Mouse (Mus musculus): ENCODE data around the gene Ppp2r2d. TPM values are rescaled to one million over a fixed set of nuclear protein-coding genes. Genes with fewer than 3 reads are reported as not detected.

Gene Ppp2r2d
- total and polyA plus RNA-seq, 2 experiments from 2014 or later = 99.4 to 115 TPM

DNA sequence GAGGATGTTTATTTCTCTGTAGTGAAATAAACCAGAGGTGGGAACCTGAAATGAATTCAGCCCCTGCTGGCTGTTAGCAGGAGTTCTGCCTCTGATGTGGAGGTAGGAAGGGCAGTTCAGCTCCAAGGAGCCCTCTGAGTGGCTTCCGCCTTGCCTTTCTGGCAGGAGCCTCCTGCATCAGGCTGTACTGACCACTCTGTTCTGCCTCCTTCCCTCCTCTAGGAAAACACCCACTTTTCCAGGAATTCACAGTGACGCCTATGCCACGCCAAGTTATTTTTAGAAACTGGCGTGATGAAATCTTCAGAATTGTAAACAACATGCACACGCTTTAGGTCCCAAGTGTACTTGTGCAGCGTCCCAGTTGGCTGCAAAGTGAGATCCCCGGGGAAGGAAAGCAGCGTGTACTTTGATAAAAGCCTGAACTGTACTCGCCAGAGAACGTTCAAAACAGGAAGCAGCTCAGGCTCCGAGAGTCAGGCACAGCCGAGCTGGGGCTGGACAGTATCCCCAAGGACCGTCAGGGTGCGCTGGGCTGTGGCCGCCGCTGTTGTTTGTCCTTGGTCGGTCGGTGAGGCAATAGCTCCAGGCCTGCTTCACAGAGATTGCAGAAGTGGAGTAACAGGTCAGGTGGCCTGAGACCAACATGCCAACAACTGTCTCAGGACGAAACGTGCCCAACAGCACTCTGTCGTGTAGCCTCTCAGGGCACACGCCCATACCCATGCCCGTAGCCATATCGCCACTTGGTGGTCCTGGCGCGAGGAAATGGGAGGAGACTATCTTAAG is 73.5 kb downstream of the Ppp2r2d start:
- Histone ChIP-seq H3K4me1 (ENCODE audit: insufficient read depth) (0 out of 2 replicates have a peak, but pooled peaks cover 4% of the 10 kb centered on the region), H3K27me3 (ENCODE audit: insufficient read depth, low read length) (no peaks in the 10 kb centered on the region), H3K4me3 (ENCODE audit: low read depth, low read length) (peak overlapping the region; percentile 17), H3K27ac (ENCODE audit: low read depth, low read length) (0 out of 2 replicates have a peak overlapping the region, but pooled peaks have one; percentile 22), H3K9ac (no peak overlapping the region), H3K9me3 (ENCODE audit: low read length) (no peaks in the 10 kb centered on the region), H3K4me2 (ENCODE audit: low read depth) (peak overlapping the region; percentile 50), H3K36me3 (ENCODE audit: insufficient read depth) (no peaks in the 10 kb centered on the region)
- peak; percentile 30 for TF ChIP-seq CTCF (IDR thresholded peaks at IDR 0.05; ENCODE audit: low read depth)
- WGBS = 3% methylated on average over 26 of the region's 26 CpGs
- DNase-seq (peak; percentile 64), ATAC-seq (peak; percentile 32; the same call in 1 of the 2 replicates)

GRCm38 (mm10) chr7:138921611-138922010 is 75.7 kb downstream of the Ppp2r2d start:
- no peak for TF ChIP-seq CTCF (IDR thresholded peaks at IDR 0.05; ENCODE audit: low read depth)
- H3K4me2 ChIP-seq (ENCODE audit: low read depth) = no peak overlapping the region
- ATAC-seq (no peak), DNase-seq (no peak)
- no peak overlapping the region for H3K27ac ChIP-seq (ENCODE audit: low read depth, low read length)
- 89% methylated on average over 8 of the region's 8 CpGs for WGBS
- no peaks in the 10 kb centered on the region for H3K27me3 ChIP-seq (ENCODE audit: insufficient read depth, low read length)
- no peak overlapping the region for H3K4me3 ChIP-seq (ENCODE audit: low read depth, low read length)
- no peaks in the 10 kb centered on the region for H3K36me3 ChIP-seq (ENCODE audit: insufficient read depth)
- no peak overlapping the region for H3K9ac ChIP-seq
- no peaks in the 10 kb centered on the region for H3K9me3 ChIP-seq (ENCODE audit: low read length)
- 0 out of 2 replicates have a peak, but pooled peaks cover 4% of the 10 kb centered on the region for H3K4me1 ChIP-seq (ENCODE audit: insufficient read depth)

DNA sequence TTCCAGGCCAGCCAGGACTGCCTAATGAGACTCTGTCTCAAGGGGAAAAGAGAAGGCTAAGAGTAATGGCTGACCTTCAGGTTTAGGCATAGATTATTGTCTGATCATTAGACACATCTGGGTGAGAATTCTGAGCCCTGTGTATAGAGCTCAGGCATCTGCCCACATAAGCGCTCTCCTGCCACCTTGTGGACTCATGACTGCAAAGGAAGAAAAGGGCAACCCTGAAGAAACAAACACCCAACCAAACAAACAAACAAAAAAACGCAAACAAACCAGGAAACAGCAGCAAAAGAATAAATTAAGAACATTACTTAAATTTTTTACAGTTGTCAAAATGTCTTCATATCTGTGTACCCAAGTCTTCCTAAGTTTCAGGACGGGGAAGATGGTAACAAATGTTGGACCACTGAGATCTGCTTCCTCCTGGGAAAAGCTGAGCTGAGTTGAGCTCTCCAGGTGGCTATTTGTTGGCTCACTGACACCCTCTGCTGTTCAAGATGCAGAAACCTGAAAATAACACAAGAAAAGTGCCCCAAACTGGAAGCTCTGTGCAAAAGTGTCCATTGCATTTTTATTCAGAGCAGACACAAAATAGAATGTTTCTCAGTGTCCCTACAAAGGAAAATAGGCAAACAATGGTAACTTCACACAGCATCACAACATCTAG is 78.0 kb downstream of the Ppp2r2d start:
- TF ChIP-seq CTCF (IDR thresholded peaks at IDR 0.05; ENCODE audit: low read depth) = peak; percentile 19
- Histone ChIP-seq H3K4me2 (ENCODE audit: low read depth) (no peak overlapping the region), H3K27ac (ENCODE audit: low read depth, low read length) (no peak overlapping the region), H3K4me3 (ENCODE audit: low read depth, low read length) (no peak overlapping the region), H3K9me3 (ENCODE audit: low read length) (no peaks in the 10 kb centered on the region), H3K36me3 (ENCODE audit: insufficient read depth) (no peaks in the 10 kb centered on the region), H3K9ac (no peak overlapping the region), H3K27me3 (ENCODE audit: insufficient read depth, low read length) (no peaks in the 10 kb centered on the region), H3K4me1 (ENCODE audit: insufficient read depth) (0 out of 2 replicates have a peak, but pooled peaks cover 4% of the 10 kb centered on the region)
- WGBS = 10% methylated on average over 3 of the region's 3 CpGs
- ATAC-seq = no peak
- no peak for DNase-seq

- Histone ChIP-seq H3K4me1 (ENCODE audit: insufficient read depth) (no peaks in the 10 kb centered on the region), H3K4me3 (ENCODE audit: low read depth, low read length) (no peak overlapping the region), H3K9ac (no peak overlapping the region), H3K27me3 (ENCODE audit: insufficient read depth, low read length) (no peaks in the 10 kb centered on the region), H3K9me3 (ENCODE audit: low read length) (no peaks in the 10 kb centered on the region), H3K36me3 (ENCODE audit: insufficient read depth) (no peaks in the 10 kb centered on the region), H3K27ac (ENCODE audit: low read depth, low read length) (no peak overlapping the region), H3K4me2 (ENCODE audit: low read depth) (no peak overlapping the region)
- ATAC-seq = no peak
- DNase-seq = peak; percentile 73
- no peak for TF ChIP-seq CTCF (IDR thresholded peaks at IDR 0.05; ENCODE audit: low read depth)
- 64% methylated on average over 4 of the region's 4 CpGs for WGBS
Measured at GRCm38 (mm10) chr7:138928456-138928855, 82.6 kb downstream of the Ppp2r2d start.

Other genes starting within 250 kb of the Ppp2r2d start
- gene Mapk1ip1, start 194 bp downstream of the Ppp2r2d start, total RNA-seq (2014; rRNA removed) = 34.8 and 35.1 TPM in 2 replicates
- 31.9 and 34.1 TPM in 2 replicates for gene Mapk1ip1, start 194 bp downstream of the Ppp2r2d start, polyA plus RNA-seq (2015; fragmentation: Nextera tagmentation; extraction: Ambion mirVana)
- gene Bnip3, start 63.4 kb downstream of the Ppp2r2d start, total RNA-seq (2014; rRNA removed) = 145 TPM in 2 replicates
- gene Bnip3, start 63.4 kb downstream of the Ppp2r2d start, polyA plus RNA-seq (2015; fragmentation: Nextera tagmentation; extraction: Ambion mirVana) = 98.8 and 108 TPM in 2 replicates
- gene Jakmip3, start 94.7 kb downstream of the Ppp2r2d start, total RNA-seq (2014; rRNA removed) = 13.9 and 15.8 TPM in 2 replicates
- gene Jakmip3, start 94.7 kb downstream of the Ppp2r2d start, polyA plus RNA-seq (2015; fragmentation: Nextera tagmentation; extraction: Ambion mirVana) = 3.1 and 5.7 TPM in 2 replicates
- gene Dpysl4, start 239.9 kb downstream of the Ppp2r2d start, total RNA-seq (2014; rRNA removed) = 121 and 125 TPM in 2 replicates
- 112 and 142 TPM in 2 replicates for gene Dpysl4, start 239.9 kb downstream of the Ppp2r2d start, polyA plus RNA-seq (2015; fragmentation: Nextera tagmentation; extraction: Ambion mirVana)